Mouse (Mus musculus): ENCODE results near the gene Slc25a44.

Slc25a44 gene

DNA sequence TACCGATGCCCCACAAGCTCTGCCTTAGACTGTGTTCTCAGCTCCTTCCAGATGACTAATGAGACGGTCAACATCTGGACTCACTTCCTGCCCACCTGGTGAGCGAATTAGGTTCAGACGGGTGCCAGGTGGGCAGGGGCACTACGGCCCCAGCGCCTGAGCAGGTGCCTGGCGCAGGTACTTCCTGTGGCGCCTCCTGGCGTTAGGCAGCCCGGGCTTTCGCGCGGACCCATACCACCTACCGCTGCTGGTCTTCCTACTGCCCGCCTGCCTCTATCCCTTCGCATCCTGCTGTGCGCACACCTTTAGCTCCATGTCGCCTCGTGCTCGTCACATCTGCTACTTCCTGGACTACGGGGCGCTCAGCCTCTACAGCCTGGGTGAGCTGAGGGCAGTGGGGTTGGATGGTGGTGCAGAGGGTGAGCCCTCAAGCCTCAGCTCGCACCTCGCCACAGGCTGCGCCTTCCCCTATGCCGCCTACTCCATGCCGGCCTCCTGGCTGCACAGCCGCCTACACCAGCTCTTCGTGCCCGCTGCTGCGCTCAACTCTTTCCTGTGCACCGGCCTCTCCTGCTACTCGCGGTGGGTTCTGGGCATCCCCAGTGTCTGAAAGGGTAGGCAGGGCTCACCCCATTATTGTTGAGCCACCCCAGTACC lies 59.1 kb downstream of the Slc25a44 start:
- no peak for DNase-seq

- peak; percentile 79 for DNase-seq
Measured at GRCm38 (mm10) chr3:88364337-88364736, 60.6 kb downstream of the Slc25a44 start, which contains the start of gene Paqr6. Gene Paqr6, plus strand, starts transcription at chr3:88364584.

DNA sequence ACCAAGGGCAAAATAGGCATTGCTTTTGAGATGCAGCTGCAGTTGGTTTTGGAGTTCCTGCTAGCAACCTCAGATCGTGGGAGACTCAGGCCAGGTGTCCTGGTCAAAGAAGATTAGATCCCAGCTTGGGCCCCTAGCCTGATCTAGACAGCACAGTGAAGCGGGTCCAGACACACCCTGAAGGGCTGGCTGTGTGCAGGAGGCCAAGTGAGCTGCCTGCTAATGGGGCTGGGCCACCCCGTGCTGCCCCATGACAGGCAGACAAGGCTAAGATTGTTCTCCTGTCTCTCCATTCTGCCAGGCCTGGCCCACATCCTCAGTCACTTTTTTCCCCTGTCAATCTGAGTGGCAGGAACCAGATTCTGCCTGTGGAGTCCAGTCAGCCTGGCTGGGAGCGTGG lies 61.2 kb downstream of the Slc25a44 start:
- DNase-seq: no peak

DNA sequence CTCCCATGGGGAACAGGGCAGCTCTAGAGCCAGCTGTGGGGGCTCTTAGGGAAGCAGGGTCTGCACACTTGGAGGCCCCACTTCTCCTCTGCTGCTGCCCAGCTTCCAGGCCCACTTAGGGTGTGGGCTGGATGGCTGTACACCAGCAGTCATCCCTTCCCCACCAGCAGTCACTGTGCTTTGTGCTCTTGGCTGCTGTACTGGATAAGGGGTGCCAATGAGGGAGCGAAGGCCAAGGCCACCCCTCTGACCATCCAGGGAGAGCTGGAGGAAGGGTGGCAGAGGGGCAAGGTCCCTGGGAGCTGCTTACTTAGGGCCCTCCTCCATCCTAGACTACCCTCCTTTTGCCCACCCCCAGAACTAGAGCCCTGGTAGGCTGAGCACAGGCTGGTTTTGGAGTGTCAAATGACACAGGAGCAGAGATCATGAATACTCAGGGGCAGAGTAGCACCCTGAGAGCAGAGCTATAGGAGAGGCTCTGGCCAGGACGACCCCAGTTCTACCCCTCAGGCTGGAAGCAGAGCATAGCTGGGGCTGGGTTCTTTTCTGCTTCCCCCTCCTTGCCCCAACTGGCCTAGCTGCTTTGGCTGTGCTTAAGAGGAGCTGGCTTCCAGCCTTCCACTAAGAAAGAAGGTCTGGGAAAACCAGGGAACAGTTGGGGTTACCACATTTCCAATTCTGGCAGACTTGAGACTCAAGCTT lies 63.2 kb downstream of the Slc25a44 start:
- no peak for DNase-seq

DNA sequence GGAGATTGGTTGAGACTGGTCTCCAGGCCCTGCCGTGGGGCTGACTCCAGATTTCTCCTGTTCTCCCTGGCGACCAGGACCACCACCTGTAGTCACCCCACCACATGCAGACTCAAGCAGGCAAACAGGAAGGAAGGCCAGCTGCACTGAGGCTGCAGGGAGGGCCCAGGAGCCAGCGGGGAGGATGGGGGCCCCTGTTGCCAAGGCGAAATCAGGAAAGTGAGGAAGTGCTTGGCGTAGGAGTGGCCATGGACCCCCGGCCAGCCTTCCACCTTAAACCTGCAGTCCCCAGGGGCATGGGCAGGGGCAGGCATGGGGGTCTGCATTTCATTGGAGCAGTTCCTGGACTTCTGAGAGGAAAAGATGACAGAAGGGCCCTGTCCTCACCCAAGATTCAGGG lies 63.8 kb downstream of the Slc25a44 start:
- no peak for DNase-seq

Data from kidney, adult 18-20 months (tissue).